Mouse (Mus musculus): ENCODE measurements around the gene Tmod2. TPM values are rescaled to one million over a fixed set of nuclear protein-coding genes. Genes with fewer than 3 reads are reported as not detected.
"Not testable (repeated sequence)": the region's sequence is repeated elsewhere in the genome, so short reads cannot be mapped to it uniquely, and the experiment has no call there.

Tmod2 gene
- total RNA-seq (2021): 100 to 1,000 TPM; 453 to 459 TPM

DNA sequence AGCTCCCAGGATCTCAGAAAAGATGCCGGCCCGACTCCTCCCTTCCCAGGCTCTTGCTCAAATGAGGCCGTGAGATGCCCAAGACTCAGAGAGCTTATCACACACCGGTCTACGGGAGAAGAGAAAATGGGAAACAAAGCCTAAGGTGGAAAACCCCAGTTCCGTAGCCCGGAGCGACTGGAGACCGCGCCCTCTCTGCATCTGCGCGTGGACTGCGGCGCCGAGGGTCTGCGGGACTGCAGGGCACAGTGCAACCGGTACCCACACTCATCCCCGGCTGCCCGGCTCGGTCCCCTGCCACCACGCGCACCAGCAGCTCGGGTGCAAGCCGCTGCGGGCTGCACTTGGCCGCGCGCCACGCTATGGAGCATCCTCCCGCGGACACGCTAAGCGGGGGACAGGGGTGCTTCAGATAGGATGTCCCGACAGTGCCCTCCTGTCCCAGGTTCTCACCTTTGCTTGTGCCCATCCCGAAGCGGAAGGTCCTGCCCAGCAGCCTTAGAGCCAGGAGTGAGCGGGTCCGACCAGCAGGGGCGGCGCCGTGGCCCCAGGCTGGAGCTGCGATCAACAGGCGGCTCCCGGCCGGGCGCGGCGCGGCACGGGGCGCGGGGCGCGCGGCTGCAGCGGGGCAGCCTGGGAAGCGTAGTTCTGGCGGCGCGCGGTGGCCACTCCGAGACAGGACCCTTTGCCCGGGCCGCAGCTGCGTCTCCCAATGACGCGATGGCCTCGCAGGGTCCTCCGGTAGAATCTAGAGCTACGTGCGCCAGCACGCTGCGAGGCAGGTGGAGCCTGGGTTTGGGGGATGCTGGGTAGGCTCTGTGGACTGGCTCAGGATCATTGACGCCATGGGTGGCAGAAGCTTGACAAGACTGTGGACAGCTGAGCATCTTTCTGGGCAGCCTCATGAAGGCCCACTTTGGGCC, at the start of gene Tmod2:
TSS of gene Tmod2 (minus strand) at position 755 of the 923 bp plus-strand sequence.
- intact Hi-C loops (cut with DNase I): no loop called here

DNA sequence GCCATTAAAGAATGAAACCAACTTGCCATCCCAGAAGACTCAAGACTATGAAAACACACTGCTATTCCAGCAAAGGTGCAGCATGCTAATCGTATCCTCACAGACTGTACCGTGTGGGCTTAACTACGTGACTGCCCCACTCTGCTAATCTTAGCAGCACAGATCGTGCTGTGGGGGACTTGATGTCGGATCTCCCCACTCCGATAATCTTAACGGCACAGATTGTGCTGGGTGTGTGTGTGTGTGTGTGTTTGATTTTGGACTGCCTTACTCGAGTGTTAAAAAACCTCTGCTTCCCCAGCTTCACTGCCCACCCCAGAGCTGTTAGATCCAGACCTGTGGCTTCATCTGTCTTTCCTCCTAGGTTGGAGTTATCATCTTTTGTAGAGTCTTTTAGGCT, 49.8 kb upstream of the Tmod2 start:
- intact Hi-C loops (cut with DNase I): no loop called here
- DNase-seq: no peak

More for the DNA sequence above, at the start of gene Tmod2:
- peak; percentile 88 for DNase-seq

DNA sequence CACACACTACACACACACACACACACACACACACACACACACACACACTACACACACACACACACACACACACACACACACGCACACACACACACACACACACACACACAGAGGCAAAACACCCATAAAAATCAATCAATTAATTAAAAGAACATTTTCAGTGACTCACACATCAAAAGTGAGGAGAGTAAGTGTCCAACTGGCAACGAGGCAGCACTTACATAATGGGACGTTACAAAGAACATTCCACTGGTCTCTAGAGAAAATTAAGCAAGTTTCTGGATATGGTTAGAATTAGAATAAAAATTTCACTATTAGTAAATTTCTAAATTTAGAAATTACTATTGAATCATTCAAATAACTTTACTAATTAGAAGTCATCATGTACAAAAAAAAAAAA, 45.3 kb upstream of the Tmod2 start:
- intact Hi-C loops (cut with DNase I); DNase-seq: not testable (repeated sequence)

DNA sequence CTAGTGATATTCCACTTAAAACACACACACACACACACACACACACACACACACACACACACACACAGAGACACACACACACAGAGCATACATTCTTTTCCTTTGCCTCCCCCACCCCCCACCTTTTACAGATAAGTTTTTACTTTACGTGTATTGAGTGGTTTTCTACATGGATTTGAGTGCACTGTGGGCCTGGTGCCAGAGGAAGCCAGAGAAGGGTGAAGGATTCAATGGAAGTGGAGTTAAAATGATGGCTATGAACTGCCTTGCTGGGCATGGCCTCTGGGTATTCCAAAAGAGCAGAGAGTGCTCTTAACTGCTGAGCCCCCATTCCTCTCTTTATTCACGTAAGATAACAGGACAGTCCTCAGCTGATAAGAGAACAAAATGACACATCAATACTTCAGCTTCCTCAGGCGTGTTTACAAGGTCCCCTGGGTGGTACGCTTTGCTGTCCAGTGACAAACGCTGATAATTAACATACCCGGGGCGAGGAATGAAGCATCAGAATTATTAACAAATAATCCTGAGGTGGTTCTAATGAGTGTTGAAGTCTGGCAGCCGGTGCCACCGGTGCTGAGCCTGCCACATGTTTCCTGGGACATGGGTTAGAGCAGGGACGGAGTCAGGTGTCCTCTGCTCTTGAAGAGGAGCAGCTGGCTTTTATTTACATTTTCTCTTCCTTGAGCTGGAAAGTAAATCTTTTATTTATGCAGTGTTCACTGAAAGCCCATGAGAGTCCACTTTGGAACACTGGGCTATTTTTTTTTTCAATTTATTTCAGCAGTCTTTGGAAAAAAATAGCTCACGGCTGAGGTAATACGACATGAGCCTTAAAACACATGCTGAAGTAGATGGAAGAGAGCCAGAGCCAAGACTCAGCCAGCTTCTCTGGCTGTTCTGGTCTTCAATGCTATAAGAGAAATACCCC, 43.1 kb upstream of the Tmod2 start:
- intact Hi-C loops (cut with DNase I): no loop called here
- DNase-seq: no peak

DNA sequence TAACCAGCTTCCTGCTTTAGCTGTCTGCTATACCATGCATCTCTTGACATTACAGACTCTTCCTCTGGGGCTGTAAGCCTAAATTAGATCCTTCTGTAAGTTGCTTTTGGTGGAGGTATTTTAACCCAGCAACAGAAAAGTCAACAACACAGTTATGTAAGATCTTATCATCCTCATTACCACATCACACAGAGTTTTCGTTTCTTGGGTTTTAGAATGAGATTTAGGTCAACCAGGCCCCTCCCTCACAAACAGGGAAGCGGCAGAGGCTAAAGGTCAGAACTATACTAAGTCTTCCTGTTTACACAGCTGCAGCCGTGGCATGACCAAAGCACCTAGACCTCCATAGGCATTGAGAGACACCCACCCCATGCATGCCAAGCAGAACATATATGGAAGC, 34.3 kb upstream of the Tmod2 start:
- intact Hi-C loops (cut with DNase I): no loop called here
- no peak for DNase-seq

DNA sequence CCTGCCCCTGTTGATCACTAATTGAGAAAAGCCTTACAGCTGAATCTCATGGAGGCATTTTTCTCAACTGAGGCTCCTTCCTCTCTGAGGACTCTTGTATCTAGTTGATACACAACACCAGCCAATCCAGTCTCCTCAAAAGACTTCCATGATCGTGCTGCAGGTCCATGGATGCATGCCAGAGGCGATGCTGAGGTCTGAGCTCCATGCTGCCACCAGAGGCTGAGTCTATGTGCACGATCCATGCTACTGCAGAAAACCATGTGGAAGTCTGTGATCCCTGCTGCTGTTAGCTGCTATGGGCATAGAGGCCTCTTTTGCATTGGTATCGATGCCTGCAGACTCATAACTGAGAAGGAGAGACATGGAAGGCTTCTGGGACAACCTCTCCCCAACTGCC, 23.1 kb upstream of the Tmod2 start:
- peak; percentile 28 for DNase-seq

DNA sequence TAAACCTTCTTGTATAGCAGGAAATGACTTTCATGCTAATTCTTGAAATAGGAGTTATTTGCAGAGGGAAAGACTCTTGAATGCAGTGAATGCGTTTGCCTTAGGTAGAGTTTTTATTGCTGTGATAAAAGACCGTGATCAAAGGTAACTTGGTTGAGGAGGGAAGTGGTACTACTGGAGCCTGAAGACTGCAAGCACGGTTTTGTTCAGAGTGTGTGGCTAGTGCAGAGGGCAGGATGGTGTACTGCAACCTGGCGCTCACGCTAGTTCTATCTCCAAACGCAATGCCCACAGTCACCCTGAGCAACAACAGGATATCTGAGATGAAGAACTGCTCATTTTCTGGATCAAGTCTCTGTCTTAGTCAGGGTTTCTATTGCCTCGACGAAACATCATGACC, 22.5 kb upstream of the Tmod2 start:
- intact Hi-C loops (cut with DNase I): no loop called here
- no peak for DNase-seq

More for the DNA sequence above, 23.1 kb upstream of the Tmod2 start:
- intact Hi-C loops (cut with DNase I): no loop called here

DNA sequence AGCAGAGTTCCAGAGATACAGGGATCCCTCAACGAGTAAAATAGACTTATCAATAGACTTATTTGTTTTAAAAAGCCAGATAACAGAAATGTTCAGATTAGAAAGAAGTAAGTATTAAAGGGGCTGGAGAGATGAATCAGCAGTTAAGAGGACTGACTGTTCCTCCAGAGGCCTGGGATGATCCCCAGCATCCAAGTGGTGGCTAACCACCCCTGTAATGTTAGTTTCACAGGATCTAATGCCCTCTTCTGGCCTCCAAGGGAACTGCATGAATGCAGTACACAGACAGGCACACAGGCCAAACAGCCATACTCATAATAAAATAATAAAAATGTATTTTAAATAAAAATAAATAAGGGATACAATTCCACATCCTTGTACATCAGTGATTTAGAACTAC, 21.8 kb upstream of the Tmod2 start:
- intact Hi-C loops (cut with DNase I): no loop called here
- DNase-seq: peak; percentile 38

DNA sequence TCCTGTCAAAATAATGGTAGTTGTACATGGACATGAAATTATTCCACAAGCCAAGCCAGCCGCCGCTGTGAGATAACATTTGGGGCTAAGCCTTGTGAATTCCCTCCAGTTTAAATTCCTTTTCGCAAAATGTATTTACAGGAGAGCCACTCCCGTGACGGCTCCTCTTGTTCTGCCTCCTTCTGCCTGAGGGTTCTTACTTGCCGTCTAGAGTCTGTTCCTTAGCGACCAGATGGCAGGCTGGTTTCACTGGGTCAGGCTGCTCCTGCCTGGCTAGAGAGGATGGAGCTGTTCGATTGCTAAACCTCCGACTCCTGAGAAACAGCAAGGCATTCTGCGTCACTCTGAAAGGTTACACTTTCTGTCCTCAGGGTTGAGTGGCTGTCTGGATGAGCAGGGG, 21.0 kb upstream of the Tmod2 start:
- intact Hi-C loops (cut with DNase I): no loop called here

DNA sequence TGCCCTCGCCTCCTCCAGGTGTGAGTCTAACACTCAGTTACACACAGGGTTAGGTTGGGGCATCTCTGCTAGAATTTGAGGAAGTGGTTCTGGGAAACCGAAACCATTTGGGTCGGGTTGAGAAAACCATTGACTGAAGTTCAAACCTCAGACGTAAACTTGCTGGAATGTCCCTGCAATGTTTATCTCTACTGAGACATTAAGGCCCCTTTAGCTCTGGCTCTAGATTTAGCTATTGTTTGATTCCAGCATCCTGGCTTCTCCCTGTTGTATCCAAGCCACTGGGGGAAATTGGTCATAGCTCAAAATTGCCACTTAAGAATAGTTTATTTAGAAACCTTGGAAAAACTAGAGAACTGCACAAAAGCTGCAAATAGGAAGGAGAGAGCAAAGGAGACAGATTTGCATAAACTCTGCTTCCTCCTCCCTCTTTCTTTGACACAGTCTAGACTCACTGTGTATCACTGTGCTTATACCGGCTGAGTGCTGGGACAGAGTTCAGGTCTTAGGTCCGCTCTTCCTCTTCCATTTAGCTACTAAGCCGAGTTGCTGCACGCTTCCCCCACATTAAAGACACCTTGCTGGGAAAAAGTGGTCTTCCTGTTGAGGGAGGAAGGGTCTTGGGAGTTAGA, 19.8 kb upstream of the Tmod2 start:
- intact Hi-C loops (cut with DNase I): no loop called here
- no peak for DNase-seq

More for the DNA sequence above, 21.0 kb upstream of the Tmod2 start:
- peak; percentile 10 for DNase-seq

DNA sequence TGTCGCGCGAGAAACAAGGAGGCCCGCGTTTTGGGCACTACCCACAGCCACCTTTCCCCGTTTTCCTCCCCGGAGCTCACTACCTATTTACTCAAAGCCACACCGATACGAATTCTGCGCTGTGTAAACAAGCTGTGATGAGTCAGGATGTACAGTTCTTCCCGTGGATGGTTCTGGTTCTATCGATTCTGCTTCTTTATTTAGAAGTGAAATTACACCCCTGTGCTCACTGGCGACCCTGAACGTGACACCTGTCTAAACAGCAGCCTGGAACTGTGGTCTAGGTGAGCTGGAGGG, 15.1 kb upstream of the Tmod2 start:
- intact Hi-C loops (cut with DNase I): no loop called here

DNA sequence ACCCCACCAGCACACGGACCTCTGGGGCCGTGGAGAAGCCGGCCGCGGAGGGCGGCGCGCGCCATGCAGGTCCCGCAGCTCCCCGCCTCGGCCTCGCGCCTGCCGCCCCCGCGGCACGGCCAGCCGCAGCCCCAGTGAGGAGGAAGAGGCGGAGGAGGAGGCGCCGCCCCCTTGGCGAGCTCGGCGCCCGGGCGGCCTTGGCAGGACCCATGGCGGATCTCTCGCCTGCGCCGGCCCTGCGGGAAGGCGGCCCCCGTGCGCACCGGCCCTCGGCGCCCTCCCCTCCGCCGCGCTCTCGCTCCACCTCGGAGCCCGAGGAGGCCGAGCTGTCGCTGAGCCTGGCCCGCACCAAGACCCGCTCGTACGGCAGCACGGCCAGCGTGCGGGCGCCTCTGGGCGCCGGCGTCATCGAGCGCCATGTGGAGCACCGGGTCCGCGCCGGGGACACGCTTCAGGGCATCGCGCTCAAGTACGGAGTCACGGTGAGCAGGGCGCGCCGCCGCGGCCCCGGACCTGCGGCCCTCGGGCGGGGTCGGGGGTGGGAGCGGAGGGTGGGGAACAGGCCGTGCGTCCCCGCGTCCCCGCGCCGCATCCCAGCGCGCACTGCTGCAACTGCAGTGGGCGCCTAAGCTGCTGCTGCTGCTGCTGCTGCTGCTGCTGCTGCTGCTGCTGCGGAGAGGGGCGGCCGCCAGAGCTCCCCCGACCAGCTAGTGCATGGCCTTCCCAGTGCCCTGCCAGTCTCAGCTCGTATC, 14.6 kb upstream of the Tmod2 start, which contains the start of gene Lysmd2:
TSS of gene Lysmd2 (plus strand) at position 186 of the 752 bp plus-strand sequence.
- intact Hi-C loops (cut with DNase I): no loop called here
- DNase-seq: peak; percentile 75

More for the DNA sequence above, 15.1 kb upstream of the Tmod2 start:
- DNase-seq: no peak

DNA sequence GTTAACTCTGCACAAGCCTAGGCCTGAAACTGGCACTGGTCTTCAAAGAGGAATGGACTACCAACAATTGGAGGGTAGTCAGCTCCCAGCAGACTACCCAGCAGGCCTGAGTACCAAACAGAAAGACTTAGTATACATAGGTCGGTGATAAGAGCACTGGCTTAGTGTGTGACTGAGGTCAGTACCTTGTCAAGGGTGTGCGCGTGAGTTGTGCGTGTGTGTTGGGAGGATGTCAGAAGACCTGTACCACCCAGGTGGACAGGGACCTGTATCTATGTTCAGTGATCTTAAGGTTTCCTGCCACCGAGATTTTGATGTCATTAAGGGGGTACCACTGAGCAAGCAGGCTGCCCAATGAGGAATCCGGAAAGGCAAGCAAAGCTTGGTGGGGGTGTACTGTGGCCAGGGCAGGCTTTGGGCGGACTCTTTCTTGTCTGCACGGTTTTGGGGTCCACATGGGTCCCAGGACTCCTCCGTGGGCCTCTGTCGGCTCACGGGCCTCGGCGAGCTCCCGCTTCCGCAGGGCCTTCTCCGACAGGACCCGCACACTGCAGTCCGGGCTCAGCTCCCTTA, 13.9 kb upstream of the Tmod2 start:
- no peak for DNase-seq
- intact Hi-C loops (cut with DNase I): no loop called here

DNA sequence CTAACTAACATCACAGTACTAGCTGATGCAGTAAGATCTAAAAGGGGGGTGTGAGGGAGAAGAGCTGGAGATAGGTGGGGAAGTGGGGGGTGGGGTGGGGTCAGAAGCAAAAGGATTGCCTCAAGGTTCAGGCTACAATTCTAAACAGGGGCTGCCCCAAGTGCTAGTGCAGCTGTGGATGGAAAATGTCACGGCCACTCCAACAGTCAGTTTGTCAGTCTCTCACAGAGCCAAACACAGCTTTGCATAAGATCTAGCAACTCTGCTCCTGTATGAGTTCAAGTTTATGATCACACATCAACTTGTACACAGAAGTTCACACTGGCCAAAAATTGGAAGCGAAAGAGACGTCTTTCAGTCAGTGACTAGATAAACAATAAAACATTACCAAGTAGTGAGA, 10.3 kb upstream of the Tmod2 start:
- no peak for DNase-seq
- intact Hi-C loops (cut with DNase I): no loop called here

DNA sequence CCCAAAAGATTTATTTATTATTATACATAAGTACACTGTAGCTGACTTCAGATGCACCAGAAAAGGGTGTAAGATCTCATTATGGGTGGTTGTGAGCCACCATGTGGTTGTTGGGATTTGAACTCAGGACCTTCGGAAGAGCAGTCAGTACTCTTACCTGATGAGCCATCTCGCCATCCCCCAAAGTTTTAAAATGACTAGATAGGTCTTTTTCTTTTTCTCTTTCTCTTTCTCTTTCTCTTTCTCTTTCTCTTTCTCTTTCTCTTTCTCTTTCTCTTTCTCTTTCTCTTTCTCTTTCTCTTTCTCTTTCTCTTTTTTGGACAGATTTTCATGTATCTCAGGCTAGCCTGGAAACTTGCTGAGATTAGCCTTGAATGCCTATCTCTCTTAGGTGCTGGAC, 8.6 kb upstream of the Tmod2 start:
- DNase-seq; intact Hi-C loops (cut with DNase I): not testable (repeated sequence)

DNA sequence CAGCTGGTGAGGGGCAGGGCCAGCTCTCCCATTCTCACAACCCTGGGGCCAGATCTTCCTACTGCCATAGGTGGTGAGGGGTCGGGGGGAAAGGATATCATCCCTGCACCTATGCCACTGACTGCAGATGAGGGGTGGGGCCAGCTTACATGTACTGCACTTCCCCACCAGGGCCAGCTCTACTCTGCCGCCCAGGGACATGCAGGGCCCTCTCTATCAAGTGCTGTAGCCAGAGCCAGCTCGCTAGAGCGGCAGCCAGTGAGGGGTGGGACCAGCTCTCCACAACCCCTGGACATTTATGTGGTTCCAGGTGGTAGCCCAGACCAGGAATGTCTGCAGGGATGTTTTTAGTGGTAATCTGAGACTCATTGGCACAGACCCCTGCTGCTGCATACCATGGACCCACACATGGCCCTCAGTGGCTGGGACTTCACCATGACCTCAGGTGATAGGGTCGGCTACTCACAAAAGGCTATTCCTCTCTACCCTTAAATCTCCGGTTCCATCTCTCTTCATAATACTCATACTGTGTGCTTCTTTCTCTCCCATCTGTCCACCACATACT, 7.8 kb upstream of the Tmod2 start:
- intact Hi-C loops (cut with DNase I): no loop called here
- no peak for DNase-seq

DNA sequence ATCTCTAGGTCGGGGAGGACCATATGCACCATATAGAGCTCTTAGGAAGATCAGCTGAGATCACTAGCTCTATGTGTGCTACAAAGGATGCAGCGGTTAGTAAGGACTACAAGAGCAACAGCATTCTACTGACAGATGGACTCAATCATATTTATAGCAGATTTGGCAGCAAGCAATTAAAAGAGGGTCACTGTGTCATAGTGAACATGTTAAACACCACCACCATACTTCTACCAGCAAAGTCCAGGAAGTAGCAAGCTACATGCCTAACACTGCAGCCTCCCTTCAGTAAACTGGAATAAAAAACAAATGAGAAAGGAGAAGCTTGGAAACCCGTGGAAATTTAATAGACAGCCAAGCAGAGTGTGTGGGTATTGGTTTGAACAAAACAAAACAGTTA, 5.4 kb upstream of the Tmod2 start:
- intact Hi-C loops (cut with DNase I): no loop called here
- no peak for DNase-seq

DNA sequence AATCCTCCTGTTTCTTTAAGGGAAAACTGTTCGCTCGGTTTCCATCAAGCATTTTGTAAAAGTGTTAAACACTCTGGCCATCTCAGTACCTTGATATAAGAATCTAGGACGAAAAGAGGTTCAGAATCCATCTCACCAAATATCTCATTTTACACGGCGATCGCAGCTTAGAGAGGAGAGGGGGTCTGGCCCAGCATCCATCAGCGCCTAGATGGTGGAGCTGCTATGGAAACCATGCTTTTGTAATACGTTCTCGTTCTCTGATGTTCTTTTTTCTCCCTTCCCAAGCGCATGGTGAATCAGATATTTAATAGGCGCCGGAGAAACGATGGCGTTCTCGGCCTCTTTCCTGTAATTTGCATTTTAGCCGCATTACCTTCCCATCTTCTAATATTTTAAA, 1.2 kb downstream of the Tmod2 start:
- peak; percentile 11 for DNase-seq

DNA sequence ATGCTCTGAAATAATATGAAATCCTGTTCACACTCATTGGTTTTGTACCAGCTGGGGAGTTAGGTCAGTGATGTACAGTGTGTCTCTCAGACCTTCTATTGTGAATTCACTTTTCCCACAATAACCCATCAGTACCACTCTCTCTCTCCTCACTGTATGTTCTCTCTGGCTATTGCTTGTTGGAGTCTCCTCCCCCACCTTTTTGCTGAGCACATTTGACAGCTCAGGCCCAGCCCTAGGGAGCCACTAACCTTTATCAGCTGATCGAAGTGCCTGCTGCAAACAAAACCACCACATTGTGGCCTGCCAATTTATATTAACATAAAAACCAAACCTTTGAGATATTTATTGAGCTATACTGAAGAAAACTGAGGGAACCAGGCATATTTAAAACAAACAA, 1.6 kb downstream of the Tmod2 start:
- DNase-seq: peak; percentile 12
- intact Hi-C loops (cut with DNase I): no loop called here

More for the DNA sequence above, 1.2 kb downstream of the Tmod2 start:
- intact Hi-C loops (cut with DNase I): no loop called here

DNA sequence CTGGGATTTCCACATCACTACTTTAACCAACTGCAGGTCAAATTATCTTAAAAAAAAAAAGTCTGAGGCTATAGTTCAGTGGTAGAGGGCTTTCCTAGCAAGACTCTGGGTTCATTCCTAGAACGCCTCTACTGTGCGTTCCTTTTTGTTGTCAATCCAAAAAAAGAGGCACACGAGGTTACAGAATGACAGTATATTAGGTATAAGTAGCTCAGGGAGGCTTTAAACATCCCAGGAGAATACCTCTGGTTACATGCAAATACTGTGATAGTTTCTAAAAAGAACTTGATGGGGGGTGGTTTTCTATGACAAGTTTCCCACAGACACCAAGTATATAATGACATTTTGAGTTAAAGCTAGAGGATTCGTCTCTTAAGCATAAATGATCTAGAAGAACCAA, 3.6 kb downstream of the Tmod2 start:
- DNase-seq: no peak

More for the DNA sequence above, 3.6 kb downstream of the Tmod2 start:
- intact Hi-C loops (cut with DNase I): no loop called here

Measured in left cerebral cortex, postnatal 4 days (tissue).